9 mouse cellular contexts compared by ENCODE assay signal in the genomic region with DNA sequence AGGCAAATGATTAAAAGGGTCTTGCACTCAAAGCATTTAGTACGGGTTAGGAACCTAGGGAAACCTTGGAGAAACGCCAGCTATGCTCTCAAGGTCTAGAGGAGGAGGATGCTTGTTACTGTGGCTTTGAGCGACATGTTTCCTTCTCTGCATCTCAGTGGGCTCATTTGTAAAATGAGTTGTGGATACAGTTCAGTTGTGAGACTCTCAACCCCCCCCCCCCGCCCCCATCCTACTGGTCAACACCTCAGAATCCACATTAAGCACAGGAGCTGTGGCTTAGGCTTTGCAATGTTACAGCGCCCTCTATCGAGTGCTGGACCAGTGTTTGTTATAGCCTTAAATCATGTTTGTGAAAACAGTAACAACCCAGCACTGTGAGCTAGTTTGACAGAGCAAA. TPM values are rescaled to one million over a fixed set of nuclear protein-coding genes. Genes with fewer than 3 reads are reported as not detected.
DNase-seq lines count a peak whose midpoint lies in the region; ATAC-seq and TF ChIP-seq lines count a peak whose summit lies in the region.
"Had no signal": no experiment of that assay in that cellular context is flagged by ENCODE, and none has a peak within 500 bp of the region (broad histone marks: within the 10 kb centered on the region; RNA-seq: fewer than 3 reads in every experiment).

No protein-coding gene starts in this region.

- peak overlapping the region; percentile 27; the same call in 1 of the 2 replicates for H3K4me2 ChIP-seq in kidney, embryonic 16.5 days (replicated peaks; ENCODE audit: low read depth, low read length)
- H3K4me2 ChIP-seq in liver, embryonic 11.5 days: no peak overlapping the region
- peak overlapping the region; percentile 73 for H3K4me2 ChIP-seq in myocyte (ENCODE audit: low read depth)
- H3K4me2 ChIP-seq in stomach, embryonic 16.5 days (ENCODE audit: low read depth, low read length): peak overlapping the region; percentile 22

- no peaks in the 10 kb centered on the region for H3K79me2 ChIP-seq in myocyte (ENCODE audit: control insufficient read depth, insufficient read depth)

- no peak overlapping the region for H3K9ac ChIP-seq in kidney, embryonic 16.5 days (replicated peaks; ENCODE audit: low read length)
- no peak overlapping the region for H3K9ac ChIP-seq in liver, embryonic 11.5 days (ENCODE audit: low read depth, low read length)
- no peak overlapping the region for H3K9ac ChIP-seq in stomach, embryonic 16.5 days (ENCODE audit: low read length)

- TF ChIP-seq POLR2A in myocyte (IDR thresholded peaks at IDR 0.05; ENCODE audit: insufficient read length, low read depth): no peak

- H3K4me1 ChIP-seq in kidney, embryonic 16.5 days (ENCODE audit: insufficient read depth, low read length): 0 out of 2 replicates have a peak, but pooled peaks cover 3% of the 10 kb centered on the region
- H3K4me1 ChIP-seq in liver, embryonic 11.5 days (replicated peaks; ENCODE audit: control insufficient read depth, insufficient read depth, low read length): no peaks in the 10 kb centered on the region
- H3K4me1 ChIP-seq in stomach, embryonic 16.5 days (ENCODE audit: control insufficient read depth, insufficient read depth, low read length): no peaks in the 10 kb centered on the region

- WGBS in kidney, embryonic 16.5 days: 7% methylated on average over 6 of the region's 6 CpGs
- WGBS in liver, embryonic 11.5 days: 18% methylated on average over 6 of the region's 6 CpGs
- 6% methylated on average over 6 of the region's 6 CpGs for WGBS in stomach, embryonic 16.5 days

- no peak overlapping the region for H3ac ChIP-seq in myocyte (ENCODE audit: control insufficient read depth, insufficient read length)

- peak; percentile 73 to 75 for DNase-seq in B cell, adult 2 months
- DNase-seq in adrenal gland, adult 8-10 months: peak; percentile 29
- peak; percentile 32 for DNase-seq in embryo, embryonic 11.5 days (ENCODE audit: low read depth, low spot score)
- peak; percentile 67 for DNase-seq in heart, adult 8-10 months (ENCODE audit: low spot score)
- no peak for DNase-seq in liver, embryonic 11.5 days (ENCODE audit: low spot score)

- H3K9me3 ChIP-seq in kidney, embryonic 16.5 days (ENCODE audit: low read length): no peaks in the 10 kb centered on the region
- H3K9me3 ChIP-seq in liver, embryonic 11.5 days (ENCODE audit: control insufficient read depth, low read length): no peaks in the 10 kb centered on the region
- H3K9me3 ChIP-seq in stomach, embryonic 16.5 days (replicated peaks; ENCODE audit: control insufficient read depth, low read length): no peaks in the 10 kb centered on the region

- H3K36me3 ChIP-seq in kidney, embryonic 16.5 days (ENCODE audit: insufficient read depth, low read length): no peaks in the 10 kb centered on the region
- no peaks in the 10 kb centered on the region for H3K36me3 ChIP-seq in liver, embryonic 11.5 days (ENCODE audit: control insufficient read depth, insufficient read depth, low read length)
- H3K36me3 ChIP-seq in myocyte (ENCODE audit: control insufficient read depth, insufficient read depth): no peaks in the 10 kb centered on the region
- H3K36me3 ChIP-seq in stomach, embryonic 16.5 days (ENCODE audit: control insufficient read depth, insufficient read depth, low read length): no peaks in the 10 kb centered on the region

- no peaks in the 10 kb centered on the region for H3K27me3 ChIP-seq in kidney, embryonic 16.5 days (ENCODE audit: insufficient read depth, low read length)
- H3K27me3 ChIP-seq in liver, embryonic 11.5 days (replicated peaks; ENCODE audit: control insufficient read depth, insufficient read depth, low read length): no peaks in the 10 kb centered on the region; the same call in 1 of the 2 replicates
- H3K27me3 ChIP-seq in myocyte (ENCODE audit: control insufficient read depth, insufficient read depth, insufficient read length): no peaks in the 10 kb centered on the region
- no peaks in the 10 kb centered on the region for H3K27me3 ChIP-seq in stomach, embryonic 16.5 days (ENCODE audit: control insufficient read depth, insufficient read depth, low read length)

- no peak overlapping the region for H3K4me3 ChIP-seq in kidney, embryonic 16.5 days (ENCODE audit: low read length)
- no peak overlapping the region for H3K4me3 ChIP-seq in liver, embryonic 11.5 days (ENCODE audit: low read depth, low read length)
- H3K4me3 ChIP-seq in myocyte: no peak overlapping the region
- no peak overlapping the region for H3K4me3 ChIP-seq in stomach, embryonic 16.5 days (replicated peaks; ENCODE audit: low read length)
- H3K4me3 ChIP-seq: erythroblast, embryonic 14.5 days had no signal

- ATAC-seq in kidney, embryonic 16.5 days (ENCODE audit: low FRiP score, low TSS enrichment): peak; percentile 76
- ATAC-seq in liver, embryonic 11.5 days (replicated peaks; ENCODE audit: low FRiP score): 0 out of 2 replicates have a peak, but pooled peaks have one; percentile 51
- peak; percentile 58; the same call in 1 of the 2 replicates for ATAC-seq in stomach, embryonic 16.5 days (ENCODE audit: insufficient read depth, low FRiP score)

- no peak overlapping the region for H3K27ac ChIP-seq in kidney, embryonic 16.5 days (ENCODE audit: low read length)
- no peak overlapping the region for H3K27ac ChIP-seq in liver, embryonic 11.5 days (ENCODE audit: low read depth, low read length)
- H3K27ac ChIP-seq in stomach, embryonic 16.5 days (ENCODE audit: low read length): no peak overlapping the region

TF ChIP-seq in myocyte, 11 proteins besides CTCF, POLR2A, EP300 and RAD21:
- no peak for TF ChIP-seq TCF3 (IDR thresholded peaks at IDR 0.05; ENCODE audit: insufficient read length, low read depth)
- no peak for TF ChIP-seq SRF (IDR thresholded peaks at IDR 0.05; ENCODE audit: control insufficient read depth, insufficient read length, low read depth)
- TF ChIP-seq MYOG (IDR thresholded peaks at IDR 0.05; ENCODE audit: control insufficient read depth in 1 of 3, insufficient read depth in 1 of 3, insufficient read length in 2 of 3, low read depth in 2 of 3): no peak
- no peak for TF ChIP-seq E2F4 (IDR thresholded peaks at IDR 0.05; ENCODE audit: insufficient read depth)
- TF ChIP-seq CEBPB (IDR thresholded peaks at IDR 0.05; ENCODE audit: insufficient read depth, poor library complexity, severe bottlenecking): no peak
- TF ChIP-seq REST (IDR thresholded peaks at IDR 0.05; ENCODE audit: insufficient read depth, insufficient read length): no peak
- TF ChIP-seq TCF12 (IDR thresholded peaks at IDR 0.05; ENCODE audit: insufficient read depth, poor library complexity, severe bottlenecking): no peak
- no peak for TF ChIP-seq POLR2AphosphoS2 (IDR thresholded peaks at IDR 0.05; ENCODE audit: insufficient read length, low read depth)
- no peak for TF ChIP-seq USF1 (IDR thresholded peaks at IDR 0.05; ENCODE audit: low read depth)
- TF ChIP-seq MAX (IDR thresholded peaks at IDR 0.05; ENCODE audit: low read depth): no peak
- no peak for TF ChIP-seq MYOD1 (IDR thresholded peaks at IDR 0.05; ENCODE audit: control insufficient read depth in 1 of 3, insufficient read length in 2 of 3, low read depth in 2 of 3)

RNA-seq across cellular contexts. Expression of gene Ptprj, which starts 44.5 kb away (rescaled TPM):
- 10 to 100 TPM; 13.5 to 33.1 (median 23.3) TPM for total RNA-seq in adrenal gland, adult 8-10 months (2022)
- 1 to 10 TPM; 6.0 to 7.3 (median 7.0) TPM for total RNA-seq in heart, adult 8-10 months (2022)
- polyA plus RNA-seq in kidney, embryonic 16.5 days (2015; fragmentation: Nextera tagmentation; extraction: Ambion mirVana): 7.0 and 7.4 TPM in 2 replicates
- polyA plus RNA-seq in liver, embryonic 11.5 days (2014; fragmentation: Nextera tagmentation; extraction: Ambion mirVana): 5.1 TPM in 2 replicates
- polyA plus RNA-seq in myocyte (2012; fragmentation: generic; extraction: Trizol): 1.6 TPM
- polyA plus RNA-seq in stomach, embryonic 16.5 days (2015; fragmentation: Nextera tagmentation; extraction: Ambion mirVana): 4.1 and 5.0 TPM in 2 replicates
- polyA plus RNA-seq: erythroblast, embryonic 14.5 days had no signal

RNA-seq across cellular contexts. Expression of gene Nup160, which starts 52.1 kb away (rescaled TPM):
- 10 to 100 TPM; 19.8 to 33.5 (median 23.4) TPM for total RNA-seq in adrenal gland, adult 8-10 months (2022)
- 10 to 100 TPM in 3 of 4 experiments, 1 to 10 TPM in 1; 9.6 to 14.1 (median 13.6) TPM for total RNA-seq in heart, adult 8-10 months (2022)
- polyA plus RNA-seq in kidney, embryonic 16.5 days (2015; fragmentation: Nextera tagmentation; extraction: Ambion mirVana): 45.6 and 49.6 TPM in 2 replicates
- 83.8 and 88.0 TPM in 2 replicates for polyA plus RNA-seq in liver, embryonic 11.5 days (2014; fragmentation: Nextera tagmentation; extraction: Ambion mirVana)
- polyA plus RNA-seq in myocyte (2012; fragmentation: generic; extraction: Trizol): 7.8 TPM
- polyA plus RNA-seq in stomach, embryonic 16.5 days (2015; fragmentation: Nextera tagmentation; extraction: Ambion mirVana): 41.0 and 43.4 TPM in 2 replicates
